Mouse (Mus musculus) layer of hippocampus, adult 8-10 months (tissue): ENCODE measurements around the gene Tmem258. TPM values are rescaled to one million over a fixed set of nuclear protein-coding genes. Genes with fewer than 3 reads are reported as not detected.

ENCODE experiments used
- DNase-seq, 2 experiments: peaks; one replicate each; pipeline ENCODE4 v3.0.0; 2022; ENCODE audit warnings: low spot score in 2 of 2
- total RNA-seq, 4 experiments: library from RNA; stranded (reverse); gene quantifications; 2 replicates each; pipeline ENCODE4 v1.2.4; 2022

Gene Tmem258
- total RNA-seq, 4 experiments from 2014 or later = 73.3 to 92.9 (median 81.3) TPM

DNA sequence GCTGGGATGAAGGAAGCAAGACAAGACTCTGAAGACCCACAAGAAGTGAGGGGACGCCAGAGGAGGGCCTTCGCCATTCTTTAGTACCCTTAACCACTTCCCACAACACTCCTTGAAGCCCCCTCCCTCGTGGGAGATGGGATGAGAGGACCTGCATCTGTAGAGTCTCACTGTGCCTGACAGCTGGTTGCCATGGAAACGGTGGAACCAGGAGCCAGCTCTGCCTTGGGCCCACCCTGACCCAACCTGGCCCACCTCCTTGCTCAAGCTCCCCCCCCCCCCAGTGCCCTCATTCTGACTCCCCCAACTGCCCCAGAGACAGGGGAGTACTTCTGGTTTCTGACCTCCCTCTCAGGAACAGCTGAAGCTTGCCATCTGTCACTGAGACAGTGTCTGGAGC, 17.8 kb downstream of the Tmem258 start:
- no peak for DNase-seq

DNA sequence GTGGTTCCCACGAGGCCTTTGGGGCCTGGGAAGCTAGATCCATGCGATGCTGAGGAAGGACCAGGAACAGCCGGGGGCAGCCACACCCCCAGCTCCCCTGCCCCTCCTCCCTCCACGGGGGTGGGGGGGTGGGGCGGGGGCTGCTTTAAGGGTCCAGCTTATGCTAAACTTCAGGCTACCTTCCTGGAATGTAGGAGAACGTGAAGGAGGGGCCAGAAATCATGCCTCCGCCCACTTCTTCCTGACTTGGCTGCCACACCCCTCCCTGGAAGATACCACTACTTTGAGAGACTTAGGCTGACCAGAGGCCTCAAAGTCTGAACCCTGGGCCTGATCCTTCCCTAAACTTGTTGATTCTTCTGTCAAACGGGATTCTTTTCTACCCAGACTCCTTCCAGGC, 18.8 kb downstream of the Tmem258 start:
- DNase-seq = no peak

DNA sequence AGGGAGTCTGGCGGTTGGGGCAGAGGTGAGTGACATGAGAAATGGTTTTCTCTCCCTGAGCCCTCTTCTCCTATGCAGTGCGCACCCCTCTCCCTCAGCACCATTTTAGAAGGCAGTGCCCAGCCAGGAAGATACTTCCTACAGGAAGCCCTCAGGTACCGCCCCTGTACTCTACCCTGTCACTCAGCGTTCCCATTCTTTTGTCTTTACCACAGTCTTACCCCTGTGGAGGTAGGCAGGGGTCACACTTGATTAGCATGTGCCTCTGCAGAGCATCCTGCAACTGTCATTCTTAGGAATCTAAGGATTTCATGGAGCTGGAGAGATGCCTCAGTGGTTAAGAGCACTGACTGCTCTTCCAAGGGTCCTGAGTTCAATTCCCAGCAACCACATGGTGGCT, 19.7 kb downstream of the Tmem258 start:
- DNase-seq = no peak

DNA sequence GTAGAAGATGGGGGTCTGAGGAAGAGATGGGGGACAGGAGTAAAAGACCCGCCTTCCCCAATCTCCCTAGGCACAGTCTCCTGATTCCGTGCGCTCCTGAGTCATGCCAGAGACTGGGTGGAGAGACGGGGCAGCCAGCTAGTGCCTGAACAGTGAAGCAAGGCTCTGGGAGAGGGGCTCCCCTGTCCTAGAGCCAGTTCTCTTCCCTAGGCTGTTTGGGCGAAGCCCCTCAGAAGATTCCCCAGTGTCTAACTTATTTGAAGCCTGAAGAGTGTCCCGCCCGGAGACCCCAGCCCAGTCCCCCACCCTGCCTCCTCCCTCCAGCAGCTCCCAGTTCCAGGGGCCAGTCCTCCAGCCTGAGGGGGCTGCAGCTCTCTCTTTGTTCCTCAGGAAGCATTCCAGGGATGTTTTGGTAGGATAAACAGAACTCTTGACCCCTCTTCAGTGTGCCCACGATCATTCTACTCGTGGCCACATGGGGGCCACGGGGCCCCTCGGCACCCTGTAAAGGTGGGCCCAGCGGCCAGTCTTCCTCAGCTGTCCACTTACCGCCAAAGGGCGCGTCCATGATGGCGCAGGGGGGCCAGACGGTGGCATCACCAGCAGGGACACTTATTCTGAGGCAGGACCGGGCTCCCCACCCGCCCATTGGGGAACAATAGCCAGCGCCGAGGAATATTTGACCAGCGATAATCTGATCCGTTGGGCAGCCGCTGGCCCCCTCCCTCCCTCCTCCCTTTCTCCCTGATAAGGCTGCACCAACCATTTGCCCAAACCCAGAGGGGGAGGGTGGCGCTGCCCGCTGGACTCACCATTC, 21.0 kb downstream of the Tmem258 start:
- no peak for DNase-seq

DNA sequence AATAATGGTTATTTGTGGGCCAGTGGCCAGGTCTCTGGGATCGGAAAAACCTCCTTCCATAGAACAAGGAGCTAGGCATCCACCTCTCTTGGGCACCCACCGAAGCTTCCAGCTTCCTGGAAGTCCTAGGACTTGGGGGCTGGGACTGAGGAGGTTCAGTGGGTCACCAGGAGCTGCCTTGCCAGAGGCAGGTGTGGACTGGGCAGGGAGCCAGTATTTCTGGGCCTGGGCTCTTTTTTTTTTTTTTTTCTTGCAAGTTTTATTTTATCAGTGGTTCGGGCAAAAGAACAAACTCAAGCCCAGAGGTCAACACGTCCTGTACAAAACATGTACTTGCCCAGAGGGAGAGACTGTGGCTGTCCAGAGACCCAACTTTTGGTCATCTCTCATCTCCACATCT, 22.0 kb downstream of the Tmem258 start:
- DNase-seq = no peak

DNA sequence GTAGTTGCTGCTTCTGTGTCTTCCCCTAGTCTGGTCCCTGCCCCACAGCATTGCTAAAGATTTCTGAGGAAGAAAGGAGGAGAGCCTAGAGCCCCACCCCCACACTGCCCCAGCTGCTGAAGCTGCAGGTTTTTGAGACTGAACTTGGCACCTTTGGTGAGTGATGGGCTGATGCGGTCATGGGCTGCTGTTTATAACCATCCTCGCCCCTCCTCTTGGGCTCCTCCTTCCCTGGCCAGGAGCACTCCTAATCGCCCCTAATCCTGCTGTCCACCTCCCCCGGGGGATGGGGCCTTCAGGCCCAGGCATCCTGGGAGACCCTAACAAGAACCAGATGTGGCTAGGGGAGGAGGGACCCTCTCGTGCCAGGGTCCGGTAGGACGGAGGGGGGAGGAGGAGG, 27.2 kb downstream of the Tmem258 start:
- DNase-seq = no peak

DNA sequence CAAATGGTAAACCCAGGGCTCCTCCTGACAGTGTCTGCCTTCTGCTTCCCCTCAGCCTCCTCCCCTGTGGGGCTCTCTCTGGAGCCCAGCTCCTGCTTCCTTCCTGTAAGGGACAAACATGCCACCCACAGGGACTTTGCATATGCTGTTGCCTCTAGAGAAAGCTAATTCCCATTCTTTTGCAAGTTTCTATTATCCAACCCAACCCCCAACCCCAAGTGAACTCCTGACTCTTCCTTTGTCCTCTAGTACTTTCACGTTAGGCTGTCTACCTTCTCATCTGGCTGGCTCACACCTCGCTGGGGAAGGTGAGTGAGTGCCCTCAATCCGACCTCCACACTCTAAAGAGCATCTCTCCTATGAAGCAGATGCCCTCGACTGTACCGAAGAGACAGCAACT, 28.1 kb downstream of the Tmem258 start:
- no peak for DNase-seq

DNA sequence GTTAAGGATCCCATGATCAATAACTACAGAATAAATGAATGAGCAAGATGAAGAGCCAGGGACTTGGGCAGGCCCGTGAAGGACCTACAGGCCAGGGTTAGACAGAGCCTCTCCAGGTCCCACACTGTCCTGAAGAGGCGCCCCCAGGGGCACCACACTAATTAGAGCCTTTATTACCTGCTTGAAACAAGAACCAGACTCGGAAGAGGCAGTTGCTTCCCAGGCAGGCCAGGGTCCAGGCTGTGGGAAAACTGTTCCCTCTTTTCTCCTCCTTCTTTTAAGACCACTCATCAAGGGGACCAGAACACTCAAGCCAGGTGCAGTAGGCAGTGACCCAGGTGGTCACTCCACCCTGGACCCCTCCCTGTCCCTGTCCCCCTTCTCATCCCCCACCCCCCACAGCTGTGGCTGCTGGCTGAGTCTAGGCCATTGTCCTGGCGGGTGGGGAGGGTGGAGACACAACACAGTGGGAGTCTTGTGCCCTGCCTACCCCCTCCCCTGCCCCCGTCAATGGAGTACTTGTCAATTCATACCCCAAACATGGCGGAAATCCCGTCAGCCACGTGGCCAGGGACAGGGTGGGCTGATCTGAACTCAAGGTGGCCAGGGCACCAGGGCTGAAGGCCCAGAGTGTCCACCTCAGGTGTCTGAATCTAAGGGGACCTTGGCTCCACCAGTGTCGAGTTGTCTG, 28.7 kb downstream of the Tmem258 start:
- DNase-seq = peak; percentile 42 to 66

DNA sequence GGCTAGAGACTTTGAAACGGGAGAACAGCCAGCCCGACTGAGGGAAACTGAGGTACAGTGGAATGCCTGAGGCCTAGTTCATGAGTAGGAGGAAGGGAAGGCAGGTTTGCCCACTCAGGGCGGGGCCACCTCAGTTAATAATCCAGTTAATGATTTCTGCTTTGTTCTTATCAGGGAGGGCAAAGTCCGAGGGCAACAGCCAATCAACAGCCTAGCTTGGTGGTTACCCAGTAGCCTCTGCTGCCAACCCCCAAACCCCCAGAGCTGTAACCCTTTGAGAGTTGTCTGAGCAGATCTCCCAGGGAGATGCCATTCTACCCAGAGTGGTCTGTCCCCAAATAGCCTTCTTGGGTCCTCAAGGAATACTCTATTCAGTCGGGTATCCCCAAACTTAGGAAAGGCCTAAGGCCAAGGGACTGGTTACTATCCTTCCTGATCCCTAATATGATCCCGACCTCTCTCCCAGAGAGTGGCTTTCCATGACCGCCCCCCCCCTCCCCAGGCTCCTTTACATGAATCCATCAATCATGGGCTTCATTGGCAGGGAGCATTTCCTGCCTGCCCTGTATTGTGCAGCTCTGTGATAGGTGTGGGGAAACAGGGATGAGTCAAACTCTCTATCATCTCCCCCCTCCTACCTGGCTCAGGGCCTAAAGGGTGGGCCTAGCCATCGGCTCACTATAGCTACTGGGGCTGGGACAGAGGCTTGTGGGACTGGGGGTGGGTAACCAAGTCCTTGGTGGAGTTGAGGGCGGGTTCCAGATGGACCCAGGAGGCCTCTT, 32.2 kb downstream of the Tmem258 start:
- no peak for DNase-seq

DNA sequence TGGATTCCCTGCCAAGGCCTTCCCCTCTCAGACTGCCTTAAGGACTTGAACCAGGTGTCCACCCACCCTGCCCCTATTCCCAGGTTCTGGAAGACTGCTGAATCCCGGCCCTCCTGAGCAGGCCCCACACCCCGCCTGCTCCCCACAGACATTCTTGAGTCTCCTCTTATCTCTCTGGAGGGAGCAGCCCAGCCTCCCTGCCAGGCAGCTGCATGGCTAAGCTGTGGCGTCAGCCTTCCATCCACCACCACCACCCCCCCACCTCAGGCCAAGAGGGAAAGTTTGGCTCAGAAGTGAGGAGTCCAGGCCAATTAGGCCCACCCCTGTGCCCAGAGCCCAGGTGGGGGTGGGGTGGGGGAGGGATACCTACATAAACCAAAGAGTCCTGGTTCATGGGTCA, 34.7 kb downstream of the Tmem258 start:
- DNase-seq = no peak

DNA sequence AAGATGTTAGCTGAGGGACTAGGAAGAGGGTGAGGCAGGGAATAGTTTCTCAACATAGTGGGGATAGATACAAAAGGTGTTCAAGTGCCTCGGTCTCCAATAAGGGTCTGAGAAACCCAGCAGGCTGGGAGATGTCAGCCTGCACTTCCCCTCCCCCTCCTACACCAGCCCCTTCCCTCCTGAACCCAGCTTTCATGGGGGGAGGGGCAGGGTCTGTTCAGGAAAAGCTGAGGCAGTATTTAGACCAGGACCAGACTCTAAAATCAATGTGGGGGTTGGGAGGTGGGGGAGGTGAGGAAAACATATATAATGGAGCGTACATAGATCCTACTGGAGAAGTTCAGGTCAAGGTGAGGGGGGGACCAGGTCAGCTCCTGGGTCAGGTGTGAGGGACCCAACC, 35.6 kb downstream of the Tmem258 start:
- DNase-seq = no peak

DNA sequence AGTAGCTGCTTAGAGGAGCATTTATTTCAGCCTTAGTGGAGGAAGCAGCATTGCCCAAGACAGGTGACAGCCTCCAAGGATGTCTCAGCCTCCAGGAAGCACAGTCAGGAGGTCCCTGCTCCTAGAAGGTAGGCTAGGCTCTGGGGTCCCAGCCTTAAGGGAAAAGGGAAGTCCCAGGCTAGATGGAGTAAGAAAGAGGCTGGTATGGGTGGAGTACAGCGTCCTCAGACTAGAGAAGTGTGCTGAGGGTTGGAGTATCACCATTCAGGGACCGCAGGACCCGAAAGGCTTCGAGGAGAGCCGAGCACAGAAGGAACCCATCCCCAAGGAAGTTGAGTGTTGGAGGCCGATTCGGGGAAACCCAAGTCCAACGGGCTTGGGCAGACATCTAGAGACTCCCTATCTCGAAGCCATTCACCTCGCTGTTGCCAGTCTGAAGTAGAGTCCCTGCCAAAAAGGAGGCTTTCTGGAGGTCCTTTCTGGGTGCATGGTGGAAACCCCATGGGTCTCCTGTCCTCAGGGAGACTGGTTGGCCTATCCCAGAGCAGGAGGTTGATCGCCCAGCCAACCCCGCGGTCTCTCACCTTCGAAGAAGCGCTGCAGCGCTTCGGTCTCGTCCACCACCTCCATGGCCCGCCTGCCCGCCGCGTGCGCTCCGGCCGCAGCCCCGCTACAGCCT, 36.3 kb downstream of the Tmem258 start:
- DNase-seq = no peak

DNA sequence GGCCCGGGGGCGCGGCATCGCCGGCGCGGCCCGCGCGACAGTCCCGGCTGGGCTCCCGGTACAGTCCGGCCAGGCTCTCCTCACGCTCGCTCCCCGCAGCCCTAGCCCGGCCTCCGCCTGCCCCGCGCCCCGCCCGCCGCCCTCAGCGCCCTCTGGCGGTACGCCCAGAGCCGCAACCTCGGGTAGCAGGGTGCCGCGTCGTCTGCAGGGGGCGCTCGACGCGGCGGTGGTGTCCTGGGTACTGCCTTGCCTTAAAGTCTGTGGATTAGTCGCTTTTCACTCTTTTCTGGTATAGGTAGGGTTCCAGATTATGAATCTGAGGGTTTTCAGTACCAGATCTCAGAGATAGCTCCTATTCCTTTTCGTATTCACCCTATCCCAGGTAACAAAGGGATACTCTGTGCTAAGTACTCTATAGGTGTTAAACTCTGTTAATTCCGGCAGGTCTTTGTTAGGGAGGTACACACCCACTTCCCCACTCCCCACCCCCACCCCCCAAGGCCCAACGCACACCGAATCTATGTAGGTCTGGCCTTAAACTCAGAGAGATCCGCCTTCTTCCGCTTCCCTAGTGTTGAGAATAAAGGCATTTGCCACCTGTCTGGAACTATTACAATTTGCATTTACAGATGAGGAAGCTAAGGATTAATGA, 37.0 kb downstream of the Tmem258 start, which contains the start of gene Myrf:
Myrf (minus strand) TSS at position 95 of the 652 bp plus-strand sequence.
- peak in 1 of 2 experiments; percentile 68 for DNase-seq

DNA sequence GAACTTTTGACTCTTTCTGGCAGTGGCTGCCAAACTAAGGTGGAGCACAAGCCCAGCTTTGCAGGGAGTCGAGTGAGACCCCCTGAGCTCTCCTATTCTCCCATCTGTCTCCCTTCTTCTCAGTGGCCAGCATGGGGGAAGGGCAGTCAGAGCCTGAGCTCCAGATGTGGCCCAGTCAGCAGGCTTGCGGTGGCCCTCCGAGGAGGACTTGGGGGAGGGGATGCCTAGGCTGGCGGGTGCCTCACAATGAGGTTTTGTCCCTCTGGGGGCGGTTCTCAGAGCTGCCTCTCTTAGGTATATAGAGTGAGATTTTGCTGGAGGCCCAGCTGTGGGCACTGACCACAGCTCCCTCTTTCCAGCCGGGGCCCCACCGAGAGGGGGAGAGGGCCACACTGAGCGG, 39.1 kb downstream of the Tmem258 start:
- DNase-seq = peak; percentile 51 to 68

DNA sequence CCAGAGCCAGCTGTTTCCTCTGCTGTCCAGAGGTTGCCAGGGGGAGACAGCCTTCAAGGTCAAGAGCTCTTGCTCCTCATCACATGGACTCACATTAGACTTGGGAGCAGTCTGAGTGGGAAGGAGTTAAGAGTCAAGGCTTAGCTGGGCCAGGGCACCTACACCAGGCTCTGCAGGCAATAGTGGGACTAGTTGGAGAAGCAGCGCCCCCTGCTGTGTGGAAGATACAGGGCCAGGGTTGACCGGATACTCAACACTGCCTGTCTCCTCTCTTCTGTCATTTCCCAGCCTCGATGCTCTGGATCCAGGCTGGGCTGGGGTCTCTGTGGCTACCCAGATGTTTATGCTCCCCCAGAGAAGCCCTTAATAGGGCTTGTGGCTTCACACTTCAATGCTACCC, 40.4 kb downstream of the Tmem258 start:
- DNase-seq = peak; percentile 60 to 69

DNA sequence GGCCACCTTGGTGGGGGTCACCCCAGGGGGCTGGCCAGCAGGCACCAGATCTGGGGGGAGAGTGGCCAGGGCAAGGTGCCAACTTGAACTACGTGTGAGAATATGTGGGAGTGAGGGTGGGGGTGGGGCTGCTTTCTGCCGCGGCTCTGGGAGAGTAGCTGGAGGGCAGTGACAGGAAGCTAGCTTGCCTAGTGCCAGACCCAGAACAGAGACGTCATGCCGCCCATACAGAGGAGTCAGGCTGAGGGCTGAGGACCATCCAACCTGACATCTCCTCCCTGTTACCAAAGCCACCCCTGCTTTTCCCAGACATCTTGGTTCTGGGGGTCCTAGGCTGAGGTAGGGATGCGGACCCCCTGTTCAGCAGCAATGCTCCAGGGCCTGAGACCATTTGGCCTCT, 43.4 kb downstream of the Tmem258 start:
- no peak for DNase-seq

DNA sequence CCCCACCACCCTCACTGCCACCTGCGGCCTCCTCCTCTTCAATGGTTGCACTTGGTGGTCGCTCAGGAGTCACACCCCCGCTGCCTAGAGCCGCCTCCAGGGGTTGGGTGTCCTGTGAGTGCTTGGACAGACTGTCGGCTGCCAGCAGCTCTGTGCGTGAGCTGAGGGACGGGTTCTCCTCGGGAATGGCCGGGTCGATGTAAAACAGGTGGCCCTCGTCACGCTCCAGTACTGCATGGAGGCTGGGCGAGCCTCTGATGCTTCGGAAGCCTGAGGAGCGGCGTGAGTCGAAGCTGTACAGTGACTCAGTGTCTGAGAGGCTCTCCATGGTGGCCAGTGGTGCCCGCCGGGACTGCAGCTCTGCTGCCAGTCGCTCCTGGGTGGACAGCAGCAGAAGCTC, 44.3 kb downstream of the Tmem258 start:
- DNase-seq = no peak
